Mouse (Mus musculus) naive thymus-derived CD4-positive, alpha-beta T cell, adult 2 months (primary cell): ENCODE measurements at regions not wholly inside any gene's neighbourhood (a gene's known extent, or its start where the extent isn't known, plus 50 kb on each side); places are given as distances from the start of the nearest gene placed in this dataset.

ENCODE experiments used
- DNase-seq: peaks from one replicate; pipeline ENCODE4 v3.0.0-alpha.2; 2011; ENCODE audit warnings: low read depth

DNA sequence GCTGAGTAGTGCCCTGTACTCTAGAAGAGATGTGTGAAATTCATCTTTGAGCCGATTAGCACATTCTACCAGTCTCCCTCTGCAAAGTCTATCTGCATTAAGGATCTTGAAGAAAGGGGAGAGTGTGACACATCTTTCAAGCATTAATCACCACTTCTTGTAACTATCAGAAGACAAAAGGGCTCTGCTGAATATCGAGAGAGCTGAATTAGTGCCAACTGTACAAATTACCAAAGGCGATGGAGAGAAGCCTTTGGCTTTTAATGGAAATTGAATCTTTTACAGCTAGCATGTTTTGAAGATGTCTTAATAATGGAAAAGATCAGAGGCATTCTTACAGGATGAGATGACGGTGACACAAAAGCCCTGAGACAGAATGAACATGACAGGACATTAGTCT lies 97.2 kb upstream of the Pam start:
- no peak for DNase-seq

DNA sequence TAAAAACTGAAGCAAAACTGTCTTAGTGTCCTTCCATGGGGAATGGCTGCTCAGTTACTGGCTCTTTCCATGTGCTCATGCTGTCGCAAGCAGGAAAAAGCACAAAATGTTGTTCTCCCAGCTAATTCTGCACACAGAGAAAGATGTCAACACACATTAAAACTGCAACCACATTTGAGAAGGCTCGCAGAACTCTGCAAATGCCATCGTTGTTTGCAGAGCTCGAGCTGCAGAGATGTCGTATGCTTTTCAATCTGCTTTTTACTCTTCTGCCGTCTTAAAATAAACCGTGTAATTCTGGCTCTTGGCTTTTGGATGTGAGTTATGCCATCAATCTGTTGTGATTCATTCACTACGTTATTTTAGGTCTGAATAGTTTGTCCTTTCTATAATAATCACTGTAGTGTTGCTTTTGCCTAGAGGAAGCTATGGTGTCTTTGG lies 96.6 kb upstream of the Pam start:
- no peak for DNase-seq

GRCm38 (mm10) chr1:98191331-98191730 lies 95.9 kb upstream of the Pam start:
- no peak for DNase-seq

GRCm38 (mm10) chr1:98190741-98191140 lies 95.3 kb upstream of the Pam start:
- DNase-seq = no peak

DNA sequence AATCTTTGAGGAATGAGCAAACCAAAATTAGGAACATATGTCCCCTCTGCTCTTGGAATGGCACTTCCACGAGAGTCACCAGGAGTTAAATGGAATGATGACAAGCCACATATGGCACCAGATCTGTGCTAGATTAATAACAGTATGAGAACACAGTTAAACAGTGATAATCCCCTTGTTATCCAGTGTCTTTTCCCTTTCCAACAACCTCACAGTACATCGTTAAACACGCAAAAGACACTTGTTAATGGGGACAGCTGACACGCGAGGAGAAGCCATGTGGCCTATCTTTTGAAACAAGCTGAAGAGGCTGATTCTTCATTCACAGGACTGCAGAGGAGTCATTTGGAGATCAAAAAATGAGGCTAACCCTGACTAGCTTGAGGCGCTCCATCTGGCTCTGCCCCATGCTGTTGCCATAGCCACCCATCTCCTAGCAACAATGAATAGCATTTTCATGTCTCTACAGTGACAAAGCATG lies 94.6 kb upstream of the Pam start:
- no peak for DNase-seq

DNA sequence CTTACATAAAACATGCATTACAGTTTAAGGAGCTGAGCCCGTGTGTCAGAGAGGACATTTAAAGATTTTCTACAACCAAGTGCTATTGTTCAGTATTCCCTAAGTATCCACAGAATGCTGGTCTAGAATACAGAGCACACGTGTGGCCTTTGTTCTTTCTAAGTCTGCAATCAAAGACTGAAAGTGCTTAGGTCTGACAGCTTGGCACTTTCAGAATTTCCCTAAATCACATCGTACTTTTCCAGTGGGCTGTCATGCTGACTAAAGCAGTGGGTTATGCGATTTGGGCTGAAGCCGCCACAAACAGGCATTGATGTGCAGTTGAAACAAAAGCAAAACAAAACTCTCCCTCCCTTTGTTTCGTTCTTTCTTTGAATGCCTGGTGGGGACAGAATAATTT lies 84.9 kb upstream of the Pam start:
- DNase-seq = no peak

- DNase-seq = peak; percentile 60
Observed at GRCm38 (mm10) chr1:98179030-98179429, 83.6 kb upstream of the Pam start.

GRCm38 (mm10) chr1:98174811-98175132 lies 79.3 kb upstream of the Pam start:
- no peak for DNase-seq

GRCm38 (mm10) chr1:98173907-98174810 lies 78.7 kb upstream of the Pam start:
- no peak for DNase-seq

DNA sequence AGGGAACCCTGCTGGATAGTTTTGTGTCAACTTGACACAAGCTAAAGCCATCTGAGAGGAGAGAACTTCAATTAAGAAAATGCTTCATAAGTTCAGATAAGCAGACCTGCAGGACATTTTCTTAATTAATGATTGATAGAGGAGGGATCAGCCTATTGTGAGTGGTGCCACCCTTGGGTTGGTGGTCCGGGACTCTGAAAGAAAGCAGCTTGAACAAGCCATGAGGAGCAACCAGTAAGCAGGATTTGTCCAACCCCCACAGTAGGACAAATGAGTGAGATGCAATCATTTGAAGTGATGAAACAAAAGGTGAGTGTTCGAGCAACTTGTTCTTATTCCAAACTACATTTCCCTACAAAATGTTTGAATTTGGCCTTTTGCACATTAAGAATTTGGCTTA lies 78.0 kb upstream of the Pam start:
- no peak for DNase-seq

- DNase-seq = no peak
Observed at GRCm38 (mm10) chr1:98171291-98171690, 75.8 kb upstream of the Pam start.

- DNase-seq = no peak
Observed at GRCm38 (mm10) chr1:98169352-98169751, 73.9 kb upstream of the Pam start.

- DNase-seq = no peak
Observed at GRCm38 (mm10) chr1:98167800-98168199, 72.4 kb upstream of the Pam start.

- DNase-seq = no peak
Observed at GRCm38 (mm10) chr1:98162639-98162927, 67.1 kb upstream of the Pam start.

GRCm38 (mm10) chr1:98161882-98162638 lies 66.6 kb upstream of the Pam start:
- no peak for DNase-seq

GRCm38 (mm10) chr1:98158969-98159368 lies 63.5 kb upstream of the Pam start:
- no peak for DNase-seq

GRCm38 (mm10) chr1:98147361-98147760 lies 51.9 kb upstream of the Pam start:
- DNase-seq = no peak
